Mouse (Mus musculus) G1E (cell line): ENCODE results near the gene Zc3h12c.

Experiments used
- CTCF ChIP-seq: IDR thresholded peaks from 2 replicates; pipeline ENCODE4 v1.5.1; 2012; ENCODE audit warnings: low read depth, low read length, inconsistent platforms, mixed read lengths
- GATA1 ChIP-seq: IDR thresholded peaks from 2 replicates; pipeline ENCODE4 v1.6.1; 2012; ENCODE audit warnings: borderline replicate concordance, low read length, inconsistent platforms, mixed read lengths

DNA sequence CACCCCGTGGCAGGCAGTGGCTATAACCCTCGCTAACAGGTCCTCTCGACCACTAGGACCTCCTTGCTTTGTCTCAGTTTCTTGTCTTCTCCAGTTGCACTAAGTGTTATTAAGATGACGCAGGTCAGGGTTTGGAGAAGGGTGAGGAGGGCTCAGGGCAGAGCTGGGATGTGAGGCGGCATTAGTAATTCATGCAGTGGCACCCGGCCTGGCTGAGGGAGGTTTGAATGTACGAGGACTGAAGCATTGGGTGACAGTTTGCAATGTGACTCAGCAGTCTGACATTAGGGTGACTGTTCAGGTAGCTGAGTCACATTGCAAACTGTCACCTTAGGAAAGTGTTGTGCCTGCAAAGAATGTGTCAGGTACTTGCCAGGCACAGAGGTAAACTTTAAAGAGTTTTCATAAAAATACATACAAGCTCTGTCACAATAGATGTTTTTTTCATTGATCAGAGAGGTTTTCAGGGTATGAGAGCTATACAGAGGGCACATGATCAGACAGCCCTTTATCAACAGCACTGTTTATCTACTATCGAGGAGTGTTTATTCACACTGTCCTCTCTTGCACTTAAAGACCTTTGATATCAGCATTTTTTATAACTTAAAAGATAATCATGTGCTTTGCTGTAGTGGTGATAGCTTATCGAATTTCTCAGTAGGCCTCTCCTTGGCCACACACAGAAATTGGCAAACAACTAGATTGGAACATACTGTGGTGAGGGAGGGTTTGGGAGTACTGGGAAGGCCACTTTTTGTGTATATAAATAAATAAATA is 64.7 kb downstream of the Zc3h12c start:
- TF ChIP-seq CTCF (no peak), GATA1 (no peak)
